Mouse (Mus musculus) neural tube, embryonic 14.5 days (tissue): ENCODE data around the gene Rab9. TPM values are rescaled to one million over a fixed set of nuclear protein-coding genes. Genes with fewer than 3 reads are reported as not detected.

Source experiments
- ATAC-seq: fragments of 200-750 bp; cut with Nextera tagmentation; 2 replicates; pipeline ENCODE4 v1.8.0; 2017; ENCODE audit warnings: low read depth, mild to moderate bottlenecking, moderate TSS enrichment, moderate library complexity
- H3K27ac ChIP-seq: fragments of 300-500 bp; sonication (generic); 2 replicates; pipeline ENCODE4 v1.5.1; 2014; ENCODE audit warnings: low read depth, mild to moderate bottlenecking, control low read depth, low read length, moderate library complexity, mixed read lengths
- H3K27me3 ChIP-seq: fragments of 300-500 bp; sonication (generic); 2 replicates; pipeline ENCODE4 v1.6.1; 2014; ENCODE audit warnings: low read length; ENCODE audit not compliant: control insufficient read depth, insufficient read depth
- H3K36me3 ChIP-seq: fragments of 300-500 bp; sonication (generic); 2 replicates; pipeline ENCODE4 v1.6.1; 2014; ENCODE audit warnings: low read length, mixed read lengths; ENCODE audit not compliant: control insufficient read depth, insufficient read depth
- H3K4me1 ChIP-seq: fragments of 300-500 bp; sonication (generic); 2 replicates; pipeline ENCODE4 v1.6.1; 2014; ENCODE audit warnings: low read length; ENCODE audit not compliant: control insufficient read depth, insufficient read depth
- H3K4me2 ChIP-seq: fragments of 300-500 bp; sonication (generic); 2 replicates; pipeline ENCODE4 v1.6.1; 2014; ENCODE audit warnings: mild to moderate bottlenecking, low read depth, low read length, control low read depth
- H3K4me3 ChIP-seq: fragments of 300-500 bp; sonication (generic); 2 replicates; pipeline ENCODE4 v1.5.1; 2014; ENCODE audit warnings: low read depth, low read length, control low read depth, mixed read lengths
- H3K9ac ChIP-seq: fragments of 300-500 bp; sonication (generic); replicated peaks from 2 replicates; pipeline ENCODE4 v1.6.1; 2014; ENCODE audit warnings: low read depth, mild to moderate bottlenecking, control low read depth, low read length, mixed read lengths
- H3K9me3 ChIP-seq: fragments of 300-500 bp; sonication (generic); 2 replicates; pipeline ENCODE4 v1.6.1; 2016; ENCODE audit warnings: low read length; ENCODE audit not compliant: control insufficient read depth
- WGBS: fragments of 180-500 bp; shearing (Covaris S2); extraction: QIAGEN DNeasy Blood & Tissue Kit; methylation state at CpG from one replicate; pipeline ENCODE4 v1.1.7; 2014; 5-methylcytosine and 5-hydroxymethylcytosine counted together
- polyA plus RNA-seq: library from polyadenylated mRNA; unstranded; fragments of >200 nt; fragmentation: Nextera tagmentation; extraction: Ambion mirVana; gene quantifications from 2 replicates; pipeline ENCODE4 v1.2.1, GENCODE M21; 2014

The Rab9 gene
- polyA plus RNA-seq, 1 experiment from 2014 or later, result 63.8 TPM

- Histone ChIP-seq H3K9me3 (no peaks in the 10 kb centered on the region), H3K4me3 (no peak overlapping the region), H3K9ac (no peak overlapping the region), H3K27me3 (no peaks in the 10 kb centered on the region), H3K27ac (no peak overlapping the region), H3K36me3 (no peaks in the 10 kb centered on the region), H3K4me1 (peaks cover 4% of the 10 kb centered on the region; the same call in 1 of the 2 replicates), H3K4me2 (no peak overlapping the region)
- ATAC-seq, result no peak
Observed at GRCm38 (mm10) chrX:166511107-166511506, 31.4 kb upstream of the Rab9 start.

DNA sequence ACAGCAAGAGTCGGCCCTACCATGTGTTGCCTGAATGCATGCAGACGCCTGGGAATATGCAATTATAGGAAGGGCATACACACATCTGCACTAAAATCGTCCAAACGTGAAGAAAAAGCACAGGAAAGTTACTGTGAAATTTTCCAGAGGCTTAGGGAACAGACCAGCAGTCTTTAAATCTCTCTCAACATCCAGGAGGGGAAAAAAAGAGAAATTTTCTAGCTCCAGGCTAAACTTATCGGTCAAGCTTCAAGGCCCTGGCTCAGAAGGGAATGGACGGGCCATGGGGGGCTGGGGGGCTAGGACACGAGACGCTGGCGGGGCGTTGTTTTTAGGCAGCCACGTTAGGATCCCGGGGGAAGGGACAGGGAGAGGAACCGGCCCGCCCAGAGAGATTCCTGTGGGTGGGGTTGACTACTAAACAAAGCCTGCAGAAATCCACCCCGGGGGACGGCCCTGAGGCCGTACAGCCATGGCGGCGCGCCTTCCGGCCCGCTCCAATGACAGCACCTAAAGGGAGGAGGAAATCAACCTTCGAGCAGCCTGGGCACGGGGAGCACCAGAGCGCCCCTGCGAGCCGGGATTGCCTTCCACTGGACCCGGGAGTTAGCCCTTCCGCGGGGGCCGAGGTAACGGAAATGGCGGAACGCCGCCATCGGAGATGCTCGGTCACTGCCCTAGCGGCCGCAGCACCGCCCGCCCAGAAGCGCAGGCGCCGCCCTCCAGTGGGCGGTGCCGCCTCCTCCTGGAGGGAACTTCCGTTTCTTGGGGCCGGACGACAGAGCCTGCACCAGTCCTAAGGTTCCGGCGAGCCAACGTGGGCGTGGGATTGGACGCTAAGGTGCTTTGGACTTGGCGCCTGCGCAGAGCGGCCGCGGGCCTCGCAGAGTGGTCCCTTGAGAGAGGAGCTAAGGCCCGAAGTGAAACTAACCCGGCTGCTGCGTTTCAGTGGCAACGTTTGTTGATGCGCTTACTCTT is 30.4 kb upstream of the Rab9 start:
- peak overlapping the region; percentile 48 for H3K4me3 ChIP-seq
- no peaks in the 10 kb centered on the region for H3K27me3 ChIP-seq
- peak overlapping the region; percentile 48 for H3K4me2 ChIP-seq
- H3K4me1 ChIP-seq, result peaks cover 4% of the 10 kb centered on the region; the same call in 1 of the 2 replicates
- 14% methylated on average over 61 of the region's 65 CpGs for WGBS
- ATAC-seq, result peak; percentile 99
- H3K36me3 ChIP-seq, result no peaks in the 10 kb centered on the region
- H3K27ac ChIP-seq, result peak overlapping the region; percentile 98
- peak overlapping the region; percentile 69 for H3K9ac ChIP-seq
- H3K9me3 ChIP-seq, result no peaks in the 10 kb centered on the region

- Histone ChIP-seq H3K27me3 (no peaks in the 10 kb centered on the region), H3K36me3 (no peaks in the 10 kb centered on the region), H3K9ac (no peak overlapping the region), H3K4me1 (peaks cover 4% of the 10 kb centered on the region; the same call in 1 of the 2 replicates), H3K4me3 (no peak overlapping the region), H3K9me3 (no peaks in the 10 kb centered on the region), H3K27ac (no peak overlapping the region), H3K4me2 (no peak overlapping the region)
- no peak for ATAC-seq
- 85% methylated on average over 2 of the region's 2 CpGs for WGBS
Observed at GRCm38 (mm10) chrX:166504421-166504820, 24.8 kb upstream of the Rab9 start.

DNA sequence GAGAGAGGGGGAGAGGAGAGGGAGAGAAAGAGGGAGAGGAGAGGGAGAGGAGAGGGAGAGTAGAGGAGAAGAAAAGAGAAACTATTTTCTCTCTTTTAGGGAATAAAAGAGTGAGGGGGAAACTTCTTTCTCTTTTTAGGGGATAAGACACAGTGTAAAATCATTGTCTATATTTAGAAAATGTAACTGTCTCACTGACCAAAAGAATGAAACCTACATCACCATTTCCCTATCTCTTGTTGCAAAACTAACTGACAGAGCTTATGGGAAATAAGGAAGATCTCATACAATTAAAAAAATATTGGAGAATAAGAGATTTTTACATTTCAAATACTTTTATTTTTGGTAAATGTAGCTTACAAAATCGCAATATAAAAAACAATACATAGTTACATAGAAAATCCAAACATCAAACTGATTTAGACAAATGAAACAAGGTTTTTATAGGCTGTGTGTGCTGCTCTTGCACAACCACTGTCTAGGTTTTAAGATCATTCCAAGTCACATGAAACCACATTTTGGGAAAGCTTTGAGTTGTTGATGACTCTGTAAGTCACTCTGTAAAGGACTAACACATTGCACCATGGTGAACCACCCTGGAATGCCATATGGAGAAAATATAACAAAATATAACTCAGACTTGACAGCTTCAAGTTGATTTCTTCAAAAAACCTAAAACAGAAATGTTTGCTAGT is 20.0 kb upstream of the Rab9 start:
- H3K4me3 ChIP-seq, result no peak overlapping the region
- ATAC-seq, result no peak
- H3K4me2 ChIP-seq, result no peak overlapping the region
- H3K4me1 ChIP-seq, result no peaks in the 10 kb centered on the region
- H3K36me3 ChIP-seq, result no peaks in the 10 kb centered on the region
- no peaks in the 10 kb centered on the region for H3K9me3 ChIP-seq
- no peaks in the 10 kb centered on the region for H3K27me3 ChIP-seq
- H3K9ac ChIP-seq, result no peak overlapping the region
- 72% methylated on average over 1 of the region's 1 CpGs for WGBS
- H3K27ac ChIP-seq, result no peak overlapping the region

DNA sequence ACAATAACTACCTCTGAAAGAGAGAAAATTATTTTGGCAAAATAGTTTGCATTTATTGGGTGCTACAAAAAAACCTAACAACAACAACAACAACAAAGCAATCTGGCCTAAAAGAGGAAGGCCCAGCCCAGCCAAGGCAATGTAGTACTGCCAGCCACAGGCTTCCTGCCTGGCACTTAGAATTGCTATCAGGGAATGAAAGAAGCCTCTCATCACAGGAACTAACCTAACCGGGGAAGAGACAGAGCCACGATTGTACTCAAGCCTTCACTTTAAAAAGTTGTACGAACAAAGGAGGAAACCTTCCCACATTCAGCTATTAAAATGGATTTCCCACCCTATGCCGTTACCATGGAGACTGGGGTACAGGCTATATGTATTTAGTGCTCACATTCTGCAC is 18.1 kb upstream of the Rab9 start:
- no peaks in the 10 kb centered on the region for H3K27me3 ChIP-seq
- WGBS, result 37% methylated on average over 4 of the region's 4 CpGs

GRCm38 (mm10) chrX:166495052-166495451 is 15.4 kb upstream of the Rab9 start:
- Histone ChIP-seq H3K27ac (no peak overlapping the region), H3K4me1 (no peaks in the 10 kb centered on the region), H3K9me3 (no peaks in the 10 kb centered on the region), H3K36me3 (no peaks in the 10 kb centered on the region), H3K4me2 (no peak overlapping the region), H3K9ac (no peak overlapping the region), H3K27me3 (no peaks in the 10 kb centered on the region), H3K4me3 (no peak overlapping the region)
- WGBS, result 94% methylated on average over 2 of the region's 2 CpGs
- ATAC-seq, result no peak

More for the DNA sequence above, 18.1 kb upstream of the Rab9 start:
- Histone ChIP-seq H3K9me3 (no peaks in the 10 kb centered on the region), H3K4me3 (no peak overlapping the region), H3K36me3 (no peaks in the 10 kb centered on the region), H3K27ac (no peak overlapping the region), H3K4me1 (no peaks in the 10 kb centered on the region), H3K4me2 (no peak overlapping the region), H3K9ac (no peak overlapping the region)
- ATAC-seq, result peak; percentile 51; the same call in 1 of the 2 replicates

GRCm38 (mm10) chrX:166478631-166479364 is 869 bp downstream of the Rab9 start:
- peak overlapping the region; percentile 59 for H3K9ac ChIP-seq
- no peaks in the 10 kb centered on the region; the same call in 1 of the 2 replicates for H3K4me1 ChIP-seq
- WGBS, result 17% methylated on average over 28 of the region's 28 CpGs
- H3K4me2 ChIP-seq, result peak overlapping the region; percentile 61
- no peak overlapping the region; the same call in 1 of the 2 replicates for H3K27ac ChIP-seq
- no peaks in the 10 kb centered on the region for H3K9me3 ChIP-seq
- ATAC-seq, result peak; percentile 57
- H3K27me3 ChIP-seq, result no peaks in the 10 kb centered on the region
- H3K36me3 ChIP-seq, result no peaks in the 10 kb centered on the region
- peak overlapping the region; percentile 58 for H3K4me3 ChIP-seq

DNA sequence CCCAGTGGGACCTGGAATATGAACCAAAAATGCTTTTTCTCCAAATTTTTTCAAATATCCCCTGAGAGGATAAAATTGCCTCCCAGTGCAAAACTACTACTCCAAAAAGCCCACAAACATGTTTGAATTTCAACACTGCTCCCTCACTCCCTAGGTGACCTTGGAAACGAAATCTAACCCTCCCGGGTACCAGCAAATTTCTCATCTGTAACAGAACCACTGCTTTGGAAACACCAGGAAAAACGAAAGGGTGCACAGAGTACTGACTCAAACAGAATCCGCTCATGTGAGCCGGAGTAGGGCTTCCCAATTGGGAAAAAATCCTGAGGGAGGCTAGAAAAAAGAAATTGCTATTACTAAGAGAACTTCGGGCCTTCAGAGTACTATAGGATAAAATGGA is 2.3 kb downstream of the Rab9 start:
- Histone ChIP-seq H3K4me3 (no peak overlapping the region), H3K9me3 (no peaks in the 10 kb centered on the region), H3K27me3 (no peaks in the 10 kb centered on the region), H3K9ac (no peak overlapping the region), H3K4me1 (no peaks in the 10 kb centered on the region; the same call in 1 of the 2 replicates), H3K4me2 (peak overlapping the region; percentile 61; the same call in 1 of the 2 replicates), H3K27ac (no peak overlapping the region), H3K36me3 (no peaks in the 10 kb centered on the region)
- ATAC-seq, result no peak
- 79% methylated on average over 6 of the region's 6 CpGs for WGBS
